Mouse (Mus musculus) liver, adult 2 months (tissue): ENCODE measurements around the gene Crtac1.

Source experiments
- CTCF ChIP-seq: fragments of 200-500 bp; IDR thresholded peaks from 2 replicates; pipeline ENCODE4 v1.5.1; 2011; ENCODE audit warnings: low read depth, low read length, control low read depth
- POLR2A ChIP-seq: fragments of 200-500 bp; IDR thresholded peaks from 2 replicates; pipeline ENCODE4 v1.6.1; 2011; ENCODE audit warnings: low read length, control low read depth; ENCODE audit not compliant: insufficient read depth; ENCODE audit errors: extremely low read depth

- TF ChIP-seq POLR2A: no peak
- no peak for TF ChIP-seq CTCF
Measured at GRCm38 (mm10) chr19:42461353-42461752, 29.8 kb upstream of the Crtac1 start.
